Mouse (Mus musculus) hindbrain, embryonic 12.5 days (tissue): ENCODE measurements around the gene Ntm. TPM values are rescaled to one million over a fixed set of nuclear protein-coding genes. Genes with fewer than 3 reads are reported as not detected.

Experiments used
- ATAC-seq: fragments of 200-750 bp; cut with Nextera tagmentation; 2 replicates; pipeline ENCODE4 v1.8.0; 2017; ENCODE audit warnings: moderate TSS enrichment; ENCODE audit not compliant: low FRiP score
- H3K27ac ChIP-seq: fragments of 300-500 bp; sonication (generic); 2 replicates; pipeline ENCODE4 v1.5.1; 2016; ENCODE audit warnings: mild to moderate bottlenecking
- H3K27me3 ChIP-seq: fragments of 300-500 bp; sonication (generic); 2 replicates; pipeline ENCODE4 v1.6.1; 2016; ENCODE audit warnings: mild to moderate bottlenecking
- H3K36me3 ChIP-seq: fragments of 300-500 bp; sonication (generic); 2 replicates; pipeline ENCODE4 v1.6.1; 2016; ENCODE audit warnings: mild to moderate bottlenecking
- H3K4me1 ChIP-seq: fragments of 300-500 bp; sonication (generic); 2 replicates; pipeline ENCODE4 v1.6.1; 2016
- H3K4me2 ChIP-seq: fragments of 300-500 bp; sonication (generic); replicated peaks from 2 replicates; pipeline ENCODE4 v1.6.1; 2016; ENCODE audit warnings: mild to moderate bottlenecking
- H3K4me3 ChIP-seq: fragments of 300-500 bp; sonication (generic); 2 replicates; pipeline ENCODE4 v1.5.1; 2016; ENCODE audit warnings: mild to moderate bottlenecking
- H3K9ac ChIP-seq: fragments of 300-500 bp; sonication (generic); 2 replicates; pipeline ENCODE4 v1.6.1; 2016; ENCODE audit warnings: mild to moderate bottlenecking, moderate library complexity
- H3K9me3 ChIP-seq: fragments of 300-500 bp; sonication (generic); replicated peaks from 2 replicates; pipeline ENCODE4 v1.6.1; 2016; ENCODE audit warnings: mild to moderate bottlenecking
- WGBS: fragments of 180-500 bp; shearing (Covaris S2); methylation state at CpG from one replicate; pipeline ENCODE4 v1.1.7; 2016; 5-methylcytosine and 5-hydroxymethylcytosine counted together
- polyA plus RNA-seq: library from polyadenylated mRNA; unstranded; fragments of >200 nt; fragmentation: Nextera tagmentation; extraction: Ambion mirVana; gene quantifications from 2 replicates; pipeline ENCODE4 v1.2.1, GENCODE M21; 2016

Gene Ntm
- polyA plus RNA-seq, 1 experiment from 2014 or later, result 61.3 TPM

GRCm38 (mm10) chr9:29647764-29648163 is 315.2 kb downstream of the Ntm start:
- H3K4me1 ChIP-seq, result peaks cover 6% of the 10 kb centered on the region; the same call in 1 of the 2 replicates
- no peaks in the 10 kb centered on the region for H3K36me3 ChIP-seq
- WGBS, result 66% methylated on average over 8 of the region's 8 CpGs
- no peak overlapping the region for H3K4me3 ChIP-seq
- H3K9me3 ChIP-seq, result no peaks in the 10 kb centered on the region
- H3K27me3 ChIP-seq, result no peaks in the 10 kb centered on the region; the same call in 1 of the 2 replicates
- no peak overlapping the region for H3K27ac ChIP-seq
- ATAC-seq, result no peak
- H3K4me2 ChIP-seq, result no peak overlapping the region
- no peak overlapping the region for H3K9ac ChIP-seq

- H3K4me3 ChIP-seq, result no peak overlapping the region
- no peaks in the 10 kb centered on the region for H3K9me3 ChIP-seq
- no peaks in the 10 kb centered on the region for H3K27me3 ChIP-seq
- H3K4me2 ChIP-seq, result no peak overlapping the region
- H3K4me1 ChIP-seq, result peaks cover 8% of the 10 kb centered on the region
- no peaks in the 10 kb centered on the region for H3K36me3 ChIP-seq
- H3K27ac ChIP-seq, result no peak overlapping the region
- 41% methylated on average over 8 of the region's 8 CpGs for WGBS
- H3K9ac ChIP-seq, result no peak overlapping the region
- no peak for ATAC-seq
Observed at GRCm38 (mm10) chr9:29645796-29646400, 317.0 kb downstream of the Ntm start.

GRCm38 (mm10) chr9:29642997-29643657 is 319.8 kb downstream of the Ntm start:
- peaks cover 8% of the 10 kb centered on the region for H3K4me1 ChIP-seq
- H3K9ac ChIP-seq, result no peak overlapping the region
- no peaks in the 10 kb centered on the region for H3K36me3 ChIP-seq
- H3K27me3 ChIP-seq, result no peaks in the 10 kb centered on the region
- no peak overlapping the region for H3K4me3 ChIP-seq
- no peak overlapping the region for H3K27ac ChIP-seq
- no peak for ATAC-seq
- H3K9me3 ChIP-seq, result no peaks in the 10 kb centered on the region
- 24% methylated on average over 11 of the region's 11 CpGs for WGBS
- no peak overlapping the region for H3K4me2 ChIP-seq

- Histone ChIP-seq H3K27ac (no peak overlapping the region), H3K36me3 (no peaks in the 10 kb centered on the region), H3K27me3 (no peaks in the 10 kb centered on the region), H3K9me3 (no peaks in the 10 kb centered on the region), H3K4me1 (no peaks in the 10 kb centered on the region), H3K4me3 (no peak overlapping the region), H3K9ac (no peak overlapping the region), H3K4me2 (no peak overlapping the region)
- ATAC-seq, result no peak
- 90% methylated on average over 8 of the region's 8 CpGs for WGBS
Observed at GRCm38 (mm10) chr9:29637335-29637734, 325.6 kb downstream of the Ntm start.

- Histone ChIP-seq H3K27me3 (no peaks in the 10 kb centered on the region), H3K9me3 (no peaks in the 10 kb centered on the region), H3K27ac (no peak overlapping the region), H3K4me1 (no peaks in the 10 kb centered on the region), H3K4me3 (no peak overlapping the region), H3K36me3 (no peaks in the 10 kb centered on the region), H3K9ac (no peak overlapping the region), H3K4me2 (no peak overlapping the region)
- no peak for ATAC-seq
- WGBS, result 65% methylated on average over 5 of the region's 5 CpGs
Observed at GRCm38 (mm10) chr9:29617181-29617580, 345.8 kb downstream of the Ntm start.

- no peaks in the 10 kb centered on the region for H3K27me3 ChIP-seq
- H3K36me3 ChIP-seq, result no peaks in the 10 kb centered on the region
- H3K9ac ChIP-seq, result no peak overlapping the region
- no peak for ATAC-seq
- no peaks in the 10 kb centered on the region for H3K9me3 ChIP-seq
- no peak overlapping the region for H3K4me2 ChIP-seq
- WGBS, result 66% methylated on average over 7 of the region's 7 CpGs
- no peak overlapping the region for H3K4me3 ChIP-seq
- H3K27ac ChIP-seq, result no peak overlapping the region
- H3K4me1 ChIP-seq, result no peaks in the 10 kb centered on the region
Observed at GRCm38 (mm10) chr9:29612020-29612612, 350.8 kb downstream of the Ntm start.

- Histone ChIP-seq H3K4me2 (no peak overlapping the region), H3K4me1 (no peaks in the 10 kb centered on the region), H3K9ac (no peak overlapping the region), H3K4me3 (no peak overlapping the region), H3K27ac (no peak overlapping the region), H3K36me3 (no peaks in the 10 kb centered on the region), H3K27me3 (no peaks in the 10 kb centered on the region), H3K9me3 (0 out of 2 replicates have a peak, but pooled peaks cover 8% of the 10 kb centered on the region)
- WGBS, result 69% methylated on average over 2 of the region's 2 CpGs
- ATAC-seq, result 0 out of 2 replicates have a peak, but pooled peaks have one; percentile 19
Observed at GRCm38 (mm10) chr9:29610867-29611266, 352.1 kb downstream of the Ntm start.

- Histone ChIP-seq H3K27ac (no peak overlapping the region), H3K4me1 (peaks cover 12% of the 10 kb centered on the region; the same call in 1 of the 2 replicates), H3K27me3 (no peaks in the 10 kb centered on the region), H3K9me3 (no peaks in the 10 kb centered on the region), H3K4me2 (no peak overlapping the region), H3K9ac (no peak overlapping the region), H3K36me3 (no peaks in the 10 kb centered on the region), H3K4me3 (no peak overlapping the region)
- no peak for ATAC-seq
- whole genome bisulfite sequencing, result 52% methylated on average over 4 of the region's 4 CpGs
Observed at GRCm38 (mm10) chr9:29597665-29598064, 365.3 kb downstream of the Ntm start.

GRCm38 (mm10) chr9:29595321-29595720 is 367.6 kb downstream of the Ntm start:
- no peak overlapping the region for H3K4me2 ChIP-seq
- H3K27ac ChIP-seq, result no peak overlapping the region
- no peak overlapping the region for H3K4me3 ChIP-seq
- H3K36me3 ChIP-seq, result no peaks in the 10 kb centered on the region
- peaks cover 12% of the 10 kb centered on the region; the same call in 1 of the 2 replicates for H3K4me1 ChIP-seq
- ATAC-seq, result no peak
- H3K9ac ChIP-seq, result no peak overlapping the region
- no peaks in the 10 kb centered on the region for H3K27me3 ChIP-seq
- H3K9me3 ChIP-seq, result no peaks in the 10 kb centered on the region
- WGBS, result 86% methylated on average over 9 of the region's 9 CpGs

- no peaks in the 10 kb centered on the region for H3K36me3 ChIP-seq
- 0 out of 2 replicates have a peak overlapping the region, but pooled peaks have one; percentile 17 for H3K27ac ChIP-seq
- 73% methylated on average over 21 of the region's 21 CpGs for WGBS
- peaks cover 12% of the 10 kb centered on the region; the same call in 1 of the 2 replicates for H3K4me1 ChIP-seq
- H3K4me2 ChIP-seq, result no peak overlapping the region
- no peak overlapping the region for H3K9ac ChIP-seq
- no peaks in the 10 kb centered on the region for H3K9me3 ChIP-seq
- no peak for ATAC-seq
- H3K4me3 ChIP-seq, result no peak overlapping the region
- H3K27me3 ChIP-seq, result no peaks in the 10 kb centered on the region
Observed at GRCm38 (mm10) chr9:29594537-29595294, 368.2 kb downstream of the Ntm start.

- H3K27ac ChIP-seq, result no peak overlapping the region
- H3K9me3 ChIP-seq, result no peaks in the 10 kb centered on the region
- H3K36me3 ChIP-seq, result no peaks in the 10 kb centered on the region
- no peak overlapping the region for H3K9ac ChIP-seq
- 48% methylated on average over 5 of the region's 5 CpGs for WGBS
- H3K27me3 ChIP-seq, result no peaks in the 10 kb centered on the region
- H3K4me2 ChIP-seq, result no peak overlapping the region
- no peak overlapping the region for H3K4me3 ChIP-seq
- peaks cover 7% of the 10 kb centered on the region; the same call in 1 of the 2 replicates for H3K4me1 ChIP-seq
- ATAC-seq, result no peak
Observed at GRCm38 (mm10) chr9:29587376-29587775, 375.6 kb downstream of the Ntm start.

- Histone ChIP-seq H3K4me3 (no peak overlapping the region), H3K27ac (no peak overlapping the region), H3K27me3 (no peaks in the 10 kb centered on the region), H3K9ac (no peak overlapping the region), H3K9me3 (no peaks in the 10 kb centered on the region), H3K4me1 (peaks cover 7% of the 10 kb centered on the region; the same call in 1 of the 2 replicates), H3K4me2 (no peak overlapping the region), H3K36me3 (no peaks in the 10 kb centered on the region)
- WGBS, result 83% methylated on average over 10 of the region's 10 CpGs
- ATAC-seq, result no peak
Observed at GRCm38 (mm10) chr9:29586381-29586770, 376.6 kb downstream of the Ntm start.
